Mouse (Mus musculus): ENCODE results near the gene Cmtm2b.

DNA sequence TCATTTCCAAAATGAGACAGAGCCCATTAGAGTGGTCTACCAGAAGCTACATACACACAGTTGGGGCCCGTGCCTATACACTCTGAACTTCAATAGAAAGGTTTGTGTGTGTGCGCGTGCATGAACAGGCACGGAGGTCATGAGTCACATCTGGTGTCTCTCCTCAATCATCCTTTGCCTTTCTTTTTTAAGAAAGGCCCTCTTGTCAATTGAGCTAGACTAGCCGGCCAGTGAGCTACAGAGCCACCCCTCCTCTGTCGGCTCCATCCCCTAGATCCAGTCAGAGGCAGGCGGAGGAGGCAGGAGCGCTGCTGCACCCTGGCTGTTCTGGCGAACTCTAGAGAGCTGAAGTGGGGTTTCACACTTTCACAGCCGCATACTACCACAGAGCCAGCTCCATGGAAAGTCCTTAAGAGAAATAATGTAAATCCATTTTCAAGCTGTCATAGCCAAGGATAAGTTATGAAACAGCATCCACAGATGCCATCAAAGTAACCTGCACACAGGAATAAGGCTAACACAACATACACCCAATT, 57.3 kb downstream of the Cmtm2b start:
- TF ChIP-seq GATA1 (IDR thresholded peaks at IDR 0.05; ENCODE audit: borderline replicate concordance, low read length) (no peak), FLI1 (IDR thresholded peaks at IDR 0.05; ENCODE audit: low read length) (no peak)

All from megakaryocyte, embryonic 14.5 days (primary cell).